Mouse (Mus musculus) liver, adult 2 months (tissue): ENCODE measurements around the gene Zfp566. TPM values are rescaled to one million over a fixed set of nuclear protein-coding genes. Genes with fewer than 3 reads are reported as not detected.

Experiments
- DNase-seq: peaks from one replicate; pipeline ENCODE4 v3.0.0-alpha.2; 2011; ENCODE audit warnings: low read depth, low spot score; ENCODE audit errors: extremely low read depth
- H3K27ac ChIP-seq: fragments of 200-500 bp; replicated peaks from 2 replicates; pipeline ENCODE4 v1.5.1; 2012; ENCODE audit warnings: low read depth, mild to moderate bottlenecking, control low read depth, inconsistent platforms, low read length; ENCODE audit not compliant: insufficient read depth
- H3K27me3 ChIP-seq: fragments of 200-500 bp; 2 replicates; pipeline ENCODE4 v1.6.1; 2012; ENCODE audit warnings: mild to moderate bottlenecking, moderate library complexity, low read length, inconsistent platforms; ENCODE audit not compliant: control insufficient read depth, insufficient read depth
- H3K36me3 ChIP-seq: fragments of 200-500 bp; 2 replicates; pipeline ENCODE4 v1.6.1; 2012; ENCODE audit warnings: low read length, inconsistent platforms; ENCODE audit not compliant: control insufficient read depth, insufficient read depth
- H3K4me1 ChIP-seq: fragments of 200-500 bp; 2 replicates; pipeline ENCODE4 v1.6.1; 2011; ENCODE audit warnings: low read length; ENCODE audit not compliant: control insufficient read depth, insufficient read depth
- H3K4me3 ChIP-seq: fragments of 200-500 bp; 2 replicates; pipeline ENCODE4 v1.5.1; 2011; ENCODE audit warnings: low read depth, mild to moderate bottlenecking, control low read depth, low read length, moderate library complexity; ENCODE audit not compliant: insufficient read depth
- H3K79me2 ChIP-seq: fragments of 200-500 bp; 2 replicates; pipeline ENCODE4 v1.6.1; 2012; ENCODE audit warnings: inconsistent platforms, mild to moderate bottlenecking, low read length, moderate library complexity; ENCODE audit not compliant: control insufficient read depth, insufficient read depth
- H3K9ac ChIP-seq: fragments of 200-500 bp; 2 replicates; pipeline ENCODE4 v1.6.1; 2012; ENCODE audit warnings: low read depth, mild to moderate bottlenecking, control low read depth, inconsistent platforms, low read length
- CTCF ChIP-seq: fragments of 200-500 bp; IDR thresholded peaks from 2 replicates; pipeline ENCODE4 v1.5.1; 2011; ENCODE audit warnings: low read depth, low read length, control low read depth
- POLR2A ChIP-seq: fragments of 200-500 bp; IDR thresholded peaks from 2 replicates; pipeline ENCODE4 v1.6.1; 2011; ENCODE audit warnings: low read length, control low read depth; ENCODE audit not compliant: insufficient read depth; ENCODE audit errors: extremely low read depth
- WGBS: fragments of 180-500 bp; shearing (Covaris S2); methylation state at CpG from one replicate; pipeline ENCODE4 v1.1.7; 2018; 5-methylcytosine and 5-hydroxymethylcytosine counted together
- polyA plus RNA-seq: library from polyadenylated mRNA; depleted of rRNA; stranded (reverse); fragments of >200 nt; gene quantifications from 2 replicates; pipeline ENCODE4 v1.2.3, GENCODE M21; 2012
- total RNA-seq: library from RNA; depleted of rRNA; stranded (reverse); fragments of >200 nt; gene quantifications from 2 replicates; pipeline ENCODE4 v1.2.3, GENCODE M21; 2014

Gene Zfp566
- total and polyA plus RNA-seq, 2 experiments = 0.37 to 0.56 TPM

- no peak for DNase-seq
- TF ChIP-seq POLR2A (no peak), CTCF (no peak)
- 89% methylated on average over 9 of the region's 9 CpGs for WGBS
- Histone ChIP-seq H3K4me3 (no peak overlapping the region), H3K27ac (no peak overlapping the region), H3K9ac (no peak overlapping the region), H3K4me1 (peaks cover 3% of the 10 kb centered on the region; the same call in 1 of the 2 replicates), H3K79me2 (no peaks in the 10 kb centered on the region; the same call in 1 of the 2 replicates), H3K27me3 (no peaks in the 10 kb centered on the region), H3K36me3 (no peaks in the 10 kb centered on the region)
Measured at GRCm38 (mm10) chr7:30086524-30086923, 3.8 kb downstream of the Zfp566 start.

- TF ChIP-seq POLR2A (no peak), CTCF (no peak)
- Histone ChIP-seq H3K79me2 (no peaks in the 10 kb centered on the region), H3K9ac (peak within 1 kb of the TSS; percentile 70), H3K4me3 (peak within 1 kb of the TSS; percentile 87), H3K27me3 (no peaks in the 10 kb centered on the region), H3K36me3 (no peaks in the 10 kb centered on the region), H3K4me1 (no peaks in the 10 kb centered on the region; the same call in 1 of the 2 replicates), H3K27ac (no peak within 1 kb of the TSS)
- WGBS = 1% methylated on average over 50 of the region's 50 CpGs
- peak; percentile 44 for DNase-seq
Measured at GRCm38 (mm10) chr7:30072146-30073028, 17.9 kb downstream of the Zfp566 start, which contains the start of gene Zfp82. Gene Zfp82, minus strand, starts transcription at chr7:30072900.

GRCm38 (mm10) chr7:30064622-30065021 is 25.7 kb downstream of the Zfp566 start:
- Histone ChIP-seq H3K4me1 (no peaks in the 10 kb centered on the region), H3K27me3 (no peaks in the 10 kb centered on the region), H3K36me3 (no peaks in the 10 kb centered on the region), H3K27ac (no peak overlapping the region), H3K4me3 (no peak overlapping the region), H3K79me2 (no peaks in the 10 kb centered on the region), H3K9ac (no peak overlapping the region)
- TF ChIP-seq CTCF (peak; percentile 47), POLR2A (no peak)
- no peak for DNase-seq
- WGBS = 89% methylated on average over 5 of the region's 5 CpGs

- Histone ChIP-seq H3K36me3 (no peaks in the 10 kb centered on the region), H3K4me3 (no peak overlapping the region)
Measured at GRCm38 (mm10) chr7:30062478-30062877, 27.8 kb downstream of the Zfp566 start.

GRCm38 (mm10) chr7:30060341-30060740 is 30.0 kb downstream of the Zfp566 start:
- Histone ChIP-seq H3K36me3 (no peaks in the 10 kb centered on the region), H3K27ac (no peak overlapping the region), H3K4me1 (no peaks in the 10 kb centered on the region), H3K9ac (no peak overlapping the region), H3K4me3 (no peak overlapping the region), H3K79me2 (no peaks in the 10 kb centered on the region), H3K27me3 (no peaks in the 10 kb centered on the region)
- 96% methylated on average over 6 of the region's 6 CpGs for WGBS
- TF ChIP-seq POLR2A (no peak), CTCF (no peak)
- no peak for DNase-seq

More at GRCm38 (mm10) chr7:30062478-30062877, 27.8 kb downstream of the Zfp566 start:
- 96% methylated on average over 5 of the region's 5 CpGs for WGBS
- Histone ChIP-seq H3K79me2 (no peaks in the 10 kb centered on the region), H3K9ac (no peak overlapping the region), H3K4me1 (no peaks in the 10 kb centered on the region), H3K27me3 (no peaks in the 10 kb centered on the region), H3K27ac (no peak overlapping the region)
- no peak for TF ChIP-seq POLR2A
- TF ChIP-seq CTCF = peak; percentile 27; the same call in 1 of the 2 replicates
- peak; percentile 7 for DNase-seq

- H3K4me3 ChIP-seq = no peak overlapping the region
- no peak for DNase-seq
- TF ChIP-seq POLR2A (no peak), CTCF (no peak)
- H3K36me3 ChIP-seq = no peaks in the 10 kb centered on the region
- no peaks in the 10 kb centered on the region for H3K27me3 ChIP-seq
- no peaks in the 10 kb centered on the region for H3K4me1 ChIP-seq
- no peaks in the 10 kb centered on the region for H3K79me2 ChIP-seq
- H3K27ac ChIP-seq = no peak overlapping the region
- no peak overlapping the region for H3K9ac ChIP-seq
- 15% methylated on average over 3 of the region's 3 CpGs for WGBS
Measured at GRCm38 (mm10) chr7:30053591-30053990, 36.7 kb downstream of the Zfp566 start.
